Comparison of ENCODE assay signal across 8 mouse cellular contexts in genomic region chr7:94042466-94043030, GRCm38 (mm10).
A peak's percentile ranks its signal among the peaks of the same experiment; 100 is the strongest.
DNase-seq lines count a peak whose midpoint lies in the region; ATAC-seq lines count a peak whose summit lies in the region.

No protein-coding gene starts in this region.

- peak; percentile 87 for ATAC-seq in forebrain, embryonic 13.5 days
- ATAC-seq in erythroblast, adult 5-6 weeks (replicated peaks; ENCODE audit: low FRiP score, poor library complexity, severe bottlenecking), result no peak

- 3% methylated on average over 11 of the region's 11 CpGs for WGBS in forebrain, embryonic 13.5 days
- 25% methylated on average over 11 of the region's 11 CpGs for WGBS in limb, embryonic 10.5 days

- no peaks in the 10 kb centered on the region for H3K9me3 ChIP-seq in forebrain, embryonic 13.5 days (replicated peaks)
- no peaks in the 10 kb centered on the region for H3K9me3 ChIP-seq in limb, embryonic 10.5 days (replicated peaks)

- peaks cover 6% of the 10 kb centered on the region for H3K4me1 ChIP-seq in forebrain, embryonic 13.5 days
- peaks cover 3% of the 10 kb centered on the region for H3K4me1 ChIP-seq in limb, embryonic 10.5 days

- H3K36me3 ChIP-seq in forebrain, embryonic 13.5 days (ENCODE audit: poor library complexity, severe bottlenecking), result no peaks in the 10 kb centered on the region
- H3K36me3 ChIP-seq in limb, embryonic 10.5 days, result no peaks in the 10 kb centered on the region

- H3K4me3 ChIP-seq in forebrain, embryonic 13.5 days, result peak overlapping the region; percentile 26
- no peak overlapping the region for H3K4me3 ChIP-seq in limb, embryonic 10.5 days

- DNase-seq in kidney, postnatal 10 days, result peak; percentile 28
- DNase-seq in kidney, adult 18-20 months, result no peak
- DNase-seq in limb, embryonic 10.5 days (ENCODE audit: low spot score), result peak; percentile 33
- DNase-seq in right cerebral cortex, postnatal 10 days (ENCODE audit: low spot score in 2 of 2), result peak; percentile 47 to 55
- no peak for DNase-seq in spleen, postnatal 36 days (ENCODE audit: low spot score in 2 of 2)
- DNase-seq in lung, postnatal 36 days, result no peak

- H3K4me2 ChIP-seq in forebrain, embryonic 13.5 days, result peak overlapping the region; percentile 58

- H3K27me3 ChIP-seq in forebrain, embryonic 13.5 days, result no peaks in the 10 kb centered on the region
- H3K27me3 ChIP-seq in limb, embryonic 10.5 days (ENCODE audit: low read depth, poor library complexity, severe bottlenecking), result no peaks in the 10 kb centered on the region

- no peak overlapping the region for H3K27ac ChIP-seq in forebrain, embryonic 13.5 days
- H3K27ac ChIP-seq in limb, embryonic 10.5 days, result no peak overlapping the region

- peak overlapping the region; percentile 40; the same call in 1 of the 2 replicates for H3K9ac ChIP-seq in forebrain, embryonic 13.5 days

Comparison
In these comparisons a context has a peak if more than half of its experiments do, and no peak if none do; other contexts are left out.
1. DNase-seq: peak in kidney, postnatal 10 days (single experiment), limb, embryonic 10.5 days (single experiment) and right cerebral cortex, postnatal 10 days (2 of 2); none in kidney, adult 18-20 months (single experiment), spleen, postnatal 36 days (0 of 2) and lung, postnatal 36 days (single experiment).